Mouse (Mus musculus): ENCODE measurements at regions not wholly inside any gene's neighbourhood (a gene's known extent, or its start where the extent isn't known, plus 50 kb on each side); places are given as distances from the start of the nearest gene placed in this dataset.
A peak's percentile ranks its signal among the peaks of the same experiment; 100 is the strongest.

GRCm38 (mm10) chr7:83145551-83145950, 278.4 kb downstream of the Mex3b start:
- Histone ChIP-seq H3K4me3 (ENCODE audit: low read depth, low read length) (no peak overlapping the region), H3K27me3 (replicated peaks; ENCODE audit: insufficient read depth, low read length) (no peaks in the 10 kb centered on the region), H3K9me3 (ENCODE audit: low read length) (no peaks in the 10 kb centered on the region), H3K36me3 (ENCODE audit: insufficient read depth, low read length) (no peaks in the 10 kb centered on the region), H3K27ac (ENCODE audit: low read length) (no peak overlapping the region), H3K4me2 (replicated peaks; ENCODE audit: low read depth, low read length) (no peak overlapping the region), H3K9ac (replicated peaks; ENCODE audit: low read depth) (no peak overlapping the region), H3K4me1 (ENCODE audit: insufficient read depth, low read depth, low read length) (no peaks in the 10 kb centered on the region)
- TF ChIP-seq CTCF (IDR thresholded peaks at IDR 0.05): no peak
- no peak for TF ChIP-seq EP300 (IDR thresholded peaks at IDR 0.05)
- no peak for ATAC-seq
- 87% methylated on average over 5 of the region's 5 CpGs for WGBS
- no peak for DNase-seq (ENCODE audit: low spot score)

DNA sequence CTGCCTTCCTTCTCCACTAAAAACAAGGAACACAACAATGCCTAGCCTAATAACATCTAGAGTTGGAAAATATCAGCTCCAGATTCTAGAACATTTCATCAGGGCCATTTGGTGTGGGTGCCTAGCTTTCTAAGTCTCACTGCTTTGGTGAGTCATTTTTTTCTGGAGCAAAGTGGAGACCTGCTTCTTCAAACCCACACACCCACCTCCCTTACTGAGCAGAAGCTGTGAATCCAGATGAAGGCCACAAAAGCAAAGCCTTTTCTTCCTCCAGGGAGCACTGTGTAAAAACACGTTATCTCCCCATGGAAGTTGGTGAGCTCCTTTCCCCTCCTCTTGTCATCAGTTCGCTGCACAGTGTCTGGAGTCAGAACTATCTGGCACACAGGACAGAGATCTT, 294.1 kb downstream of the Mex3b start:
- ATAC-seq (no peak), DNase-seq (ENCODE audit: low spot score) (no peak)
- Histone ChIP-seq H3K9me3 (ENCODE audit: low read length) (no peaks in the 10 kb centered on the region), H3K9ac (replicated peaks; ENCODE audit: low read depth) (no peak overlapping the region), H3K36me3 (ENCODE audit: insufficient read depth, low read length) (no peaks in the 10 kb centered on the region), H3K4me1 (ENCODE audit: insufficient read depth, low read depth, low read length) (no peaks in the 10 kb centered on the region), H3K4me2 (replicated peaks; ENCODE audit: low read depth, low read length) (no peak overlapping the region), H3K27me3 (replicated peaks; ENCODE audit: insufficient read depth, low read length) (no peaks in the 10 kb centered on the region), H3K4me3 (ENCODE audit: low read depth, low read length) (no peak overlapping the region), H3K27ac (ENCODE audit: low read length) (no peak overlapping the region)
- WGBS: 62% methylated on average over 2 of the region's 2 CpGs
- TF ChIP-seq EP300 (IDR thresholded peaks at IDR 0.05): no peak
- TF ChIP-seq CTCF (IDR thresholded peaks at IDR 0.05): no peak

DNA sequence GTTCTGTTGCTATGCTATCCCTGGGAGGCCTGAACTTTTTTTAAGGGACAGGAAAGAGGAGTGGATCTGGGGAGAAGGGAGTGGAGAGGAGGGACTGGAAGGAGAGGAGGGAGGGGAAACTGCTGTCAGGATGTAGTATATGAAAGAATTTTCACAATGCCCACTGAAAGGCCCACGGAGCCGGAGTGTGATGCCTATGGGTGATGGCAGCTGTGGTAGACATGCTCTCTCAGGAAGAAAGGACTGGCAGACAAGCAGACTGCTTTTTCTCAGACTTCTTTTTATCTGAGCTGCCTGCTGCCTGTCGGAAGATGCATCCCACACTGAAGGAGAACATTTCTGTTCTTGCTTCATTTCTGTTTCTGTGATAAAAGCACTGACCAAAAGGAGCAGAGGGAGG, 295.7 kb downstream of the Mex3b start:
- 61% methylated on average over 3 of the region's 3 CpGs for WGBS
- H3K4me2 ChIP-seq (replicated peaks; ENCODE audit: low read depth, low read length): no peak overlapping the region
- H3K4me1 ChIP-seq (ENCODE audit: insufficient read depth, low read depth, low read length): no peaks in the 10 kb centered on the region
- DNase-seq (ENCODE audit: low spot score) (no peak), ATAC-seq (no peak)
- H3K4me3 ChIP-seq (ENCODE audit: low read depth, low read length): no peak overlapping the region
- no peaks in the 10 kb centered on the region for H3K27me3 ChIP-seq (replicated peaks; ENCODE audit: insufficient read depth, low read length)
- H3K27ac ChIP-seq (ENCODE audit: low read length): no peak overlapping the region
- no peaks in the 10 kb centered on the region for H3K36me3 ChIP-seq (ENCODE audit: insufficient read depth, low read length)
- TF ChIP-seq EP300 (IDR thresholded peaks at IDR 0.05) (no peak), CTCF (IDR thresholded peaks at IDR 0.05) (no peak)
- H3K9ac ChIP-seq (replicated peaks; ENCODE audit: low read depth): no peak overlapping the region
- no peaks in the 10 kb centered on the region for H3K9me3 ChIP-seq (ENCODE audit: low read length)

GRCm38 (mm10) chr7:83179403-83179802, 312.3 kb downstream of the Mex3b start:
- Histone ChIP-seq H3K4me2 (replicated peaks; ENCODE audit: low read depth, low read length) (no peak overlapping the region), H3K27me3 (replicated peaks; ENCODE audit: insufficient read depth, low read length) (no peaks in the 10 kb centered on the region), H3K4me3 (ENCODE audit: low read depth, low read length) (no peak overlapping the region), H3K36me3 (ENCODE audit: insufficient read depth, low read length) (no peaks in the 10 kb centered on the region), H3K4me1 (ENCODE audit: insufficient read depth, low read depth, low read length) (no peaks in the 10 kb centered on the region), H3K9ac (replicated peaks; ENCODE audit: low read depth) (no peak overlapping the region), H3K27ac (ENCODE audit: low read length) (no peak overlapping the region), H3K9me3 (ENCODE audit: low read length) (no peaks in the 10 kb centered on the region)
- ATAC-seq (no peak), DNase-seq (ENCODE audit: low spot score) (no peak)
- TF ChIP-seq EP300 (IDR thresholded peaks at IDR 0.05) (no peak), CTCF (IDR thresholded peaks at IDR 0.05) (no peak)
- 81% methylated on average over 1 of the region's 1 CpGs for WGBS

GRCm38 (mm10) chr7:83186341-83186740, 319.2 kb downstream of the Mex3b start:
- TF ChIP-seq EP300 (IDR thresholded peaks at IDR 0.05) (no peak), CTCF (IDR thresholded peaks at IDR 0.05) (no peak)
- H3K36me3 ChIP-seq (ENCODE audit: insufficient read depth, low read length): no peaks in the 10 kb centered on the region
- no peak overlapping the region for H3K9ac ChIP-seq (replicated peaks; ENCODE audit: low read depth)
- DNase-seq (ENCODE audit: low spot score) (no peak), ATAC-seq (no peak)
- no peak overlapping the region for H3K4me2 ChIP-seq (replicated peaks; ENCODE audit: low read depth, low read length)
- H3K4me1 ChIP-seq (ENCODE audit: insufficient read depth, low read depth, low read length): no peaks in the 10 kb centered on the region
- no peaks in the 10 kb centered on the region for H3K9me3 ChIP-seq (ENCODE audit: low read length)
- H3K27ac ChIP-seq (ENCODE audit: low read length): no peak overlapping the region
- WGBS: 79% methylated on average over 9 of the region's 9 CpGs
- H3K27me3 ChIP-seq (replicated peaks; ENCODE audit: insufficient read depth, low read length): no peaks in the 10 kb centered on the region
- no peak overlapping the region for H3K4me3 ChIP-seq (ENCODE audit: low read depth, low read length)

GRCm38 (mm10) chr7:83195896-83196537, 328.9 kb downstream of the Mex3b start:
- Histone ChIP-seq H3K9ac (replicated peaks; ENCODE audit: low read depth) (no peak overlapping the region), H3K4me3 (ENCODE audit: low read depth, low read length) (no peak overlapping the region), H3K36me3 (ENCODE audit: insufficient read depth, low read length) (no peaks in the 10 kb centered on the region), H3K27ac (ENCODE audit: low read length) (no peak overlapping the region), H3K9me3 (ENCODE audit: low read length) (no peaks in the 10 kb centered on the region), H3K27me3 (replicated peaks; ENCODE audit: insufficient read depth, low read length) (no peaks in the 10 kb centered on the region; the same call in 1 of the 2 replicates), H3K4me2 (replicated peaks; ENCODE audit: low read depth, low read length) (no peak overlapping the region), H3K4me1 (ENCODE audit: insufficient read depth, low read depth, low read length) (no peaks in the 10 kb centered on the region)
- DNase-seq (ENCODE audit: low spot score) (peak; percentile 8), ATAC-seq (no peak)
- 48% methylated on average over 12 of the region's 12 CpGs for WGBS
- TF ChIP-seq EP300 (IDR thresholded peaks at IDR 0.05) (no peak), CTCF (IDR thresholded peaks at IDR 0.05) (no peak)

GRCm38 (mm10) chr7:83197490-83197889, 330.4 kb downstream of the Mex3b start:
- H3K4me2 ChIP-seq (replicated peaks; ENCODE audit: low read depth, low read length): no peak overlapping the region
- TF ChIP-seq EP300 (IDR thresholded peaks at IDR 0.05): no peak
- DNase-seq (ENCODE audit: low spot score) (no peak), ATAC-seq (no peak)
- H3K9ac ChIP-seq (replicated peaks; ENCODE audit: low read depth): no peak overlapping the region
- H3K9me3 ChIP-seq (ENCODE audit: low read length): no peaks in the 10 kb centered on the region
- H3K4me1 ChIP-seq (ENCODE audit: insufficient read depth, low read depth, low read length): no peaks in the 10 kb centered on the region
- no peak overlapping the region for H3K4me3 ChIP-seq (ENCODE audit: low read depth, low read length)
- WGBS: 58% methylated on average over 2 of the region's 2 CpGs
- no peaks in the 10 kb centered on the region for H3K36me3 ChIP-seq (ENCODE audit: insufficient read depth, low read length)
- no peaks in the 10 kb centered on the region; the same call in 1 of the 2 replicates for H3K27me3 ChIP-seq (replicated peaks; ENCODE audit: insufficient read depth, low read length)
- H3K27ac ChIP-seq (ENCODE audit: low read length): no peak overlapping the region
